Mouse (Mus musculus) large intestine, adult 2 months (tissue): ENCODE measurements around the gene Mfrp. TPM values are rescaled to one million over a fixed set of nuclear protein-coding genes. Genes with fewer than 3 reads are reported as not detected.

Source experiments
- DNase-seq: peaks from one replicate; pipeline ENCODE4 v3.0.0-alpha.2; 2012; ENCODE audit warnings: low read depth, low spot score
- WGBS: fragments of 180-500 bp; shearing (Covaris S2); methylation state at CpG from one replicate; pipeline ENCODE4 v1.1.7; 2018; 5-methylcytosine and 5-hydroxymethylcytosine counted together
- polyA plus RNA-seq: library from polyadenylated mRNA; depleted of rRNA; stranded (reverse); fragments of >200 nt; gene quantifications from 2 replicates; pipeline ENCODE4 v1.2.3, GENCODE M21; 2012

Mfrp gene
- polyA plus RNA-seq, 1 experiment, result not detected

DNA sequence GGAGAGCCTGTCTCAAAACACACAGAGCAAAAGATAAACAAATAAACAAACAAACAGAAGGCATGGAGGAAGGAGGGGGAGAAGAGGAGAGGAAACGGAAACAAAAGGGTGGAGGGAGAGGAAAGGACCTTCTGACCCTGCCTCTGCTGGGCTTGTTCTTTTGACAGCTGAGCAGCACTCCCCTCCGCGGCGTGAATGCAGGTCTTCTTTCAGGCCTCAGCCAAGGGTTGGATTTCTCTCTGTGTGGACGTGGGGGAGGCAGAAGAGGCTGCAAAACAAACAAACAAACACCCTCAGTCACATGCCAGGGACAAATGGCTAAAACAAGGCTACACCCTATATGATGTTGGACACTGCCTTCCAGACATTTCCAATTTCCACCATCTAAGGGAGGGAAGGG is 23.5 kb downstream of the Mfrp start:
- DNase-seq, result no peak
- WGBS, result 83% methylated on average over 5 of the region's 5 CpGs

DNA sequence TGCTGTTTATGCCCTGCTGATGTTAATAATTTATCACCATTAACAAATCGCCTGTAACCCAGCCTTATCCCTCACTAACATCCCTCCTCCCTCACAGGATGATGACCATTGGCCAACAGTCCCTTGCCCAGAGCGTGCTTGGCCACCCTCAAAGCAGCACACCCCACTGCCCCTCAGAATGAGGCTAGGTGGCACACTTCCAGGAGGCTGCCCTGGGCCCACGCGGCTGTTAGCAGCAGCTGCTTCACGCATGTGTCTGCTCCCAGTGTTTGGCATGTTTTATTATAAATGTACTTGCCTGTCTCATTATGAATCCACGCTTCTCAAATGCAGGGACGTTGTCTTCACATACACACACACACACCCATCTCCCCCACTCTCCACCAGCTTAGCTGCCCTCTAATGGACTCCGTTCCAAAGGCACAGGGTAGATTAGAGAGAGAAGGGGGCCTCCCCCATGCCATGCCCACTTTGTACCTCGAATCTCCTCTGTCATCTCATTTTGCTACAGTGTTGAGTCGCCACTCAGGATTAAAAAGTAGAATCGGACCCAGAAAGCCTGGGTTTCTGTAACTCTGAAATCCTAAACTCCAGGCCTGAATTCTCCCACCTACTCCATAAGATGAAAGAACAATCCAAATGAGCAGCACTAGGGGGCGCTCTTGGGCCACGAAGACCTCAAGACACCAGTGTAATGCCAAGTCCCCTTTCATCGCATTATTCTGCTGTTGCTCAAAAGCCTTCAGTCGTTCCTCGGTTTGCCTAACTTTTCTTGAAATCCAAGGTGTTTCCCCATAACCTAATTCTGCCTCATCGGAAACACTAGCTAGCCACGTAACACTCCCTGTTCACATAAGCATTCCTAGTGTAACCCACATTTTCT is 24.3 kb downstream of the Mfrp start:
- 30% methylated on average over 18 of the region's 18 CpGs for WGBS

DNA sequence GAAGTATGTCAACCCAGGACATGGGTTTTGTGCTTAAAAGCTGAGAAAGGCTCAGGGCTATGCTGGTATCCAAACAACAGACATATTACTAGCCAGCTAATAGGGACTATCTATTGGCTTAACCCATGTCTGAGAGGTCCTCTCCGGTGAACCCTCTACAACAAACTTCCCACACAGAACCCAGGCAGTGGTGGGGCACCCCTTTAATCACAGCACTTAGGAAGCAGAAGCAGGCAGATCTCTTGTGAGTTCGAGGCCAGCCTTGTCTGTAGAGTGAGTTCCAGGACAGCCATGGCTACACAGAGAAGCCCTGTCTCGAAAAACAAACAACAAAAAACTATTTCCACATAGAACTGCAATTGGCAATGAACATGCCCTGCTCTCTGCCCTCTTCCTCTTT is 25.2 kb downstream of the Mfrp start:
- WGBS, result 55% methylated on average over 3 of the region's 3 CpGs
- no peak for DNase-seq

More for the DNA sequence above, 24.3 kb downstream of the Mfrp start:
- DNase-seq, result peak; percentile 76

DNA sequence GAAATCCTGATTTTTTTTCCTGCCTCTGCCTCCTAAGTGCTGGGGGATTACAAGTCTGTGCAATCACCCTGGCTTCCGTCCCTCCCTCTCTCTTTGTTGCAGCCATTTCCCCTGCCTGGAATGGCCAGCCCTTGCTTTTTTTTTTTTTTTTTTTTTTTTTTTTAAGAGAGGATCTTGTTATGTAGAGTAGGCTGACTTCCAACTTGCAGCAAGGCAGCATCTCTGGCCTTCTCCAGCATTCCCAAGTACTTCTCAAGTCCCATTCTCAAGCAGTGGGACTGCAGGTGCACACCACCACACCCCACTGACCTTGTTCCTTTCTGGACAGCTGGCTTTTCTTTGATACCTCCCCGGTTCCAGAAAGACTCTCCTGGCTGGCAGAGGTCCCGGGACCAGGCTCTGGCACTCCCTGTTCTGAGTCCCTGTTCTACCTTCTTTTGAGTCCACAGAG is 25.8 kb downstream of the Mfrp start:
- 17% methylated on average over 3 of the region's 3 CpGs for WGBS
- no peak for DNase-seq

DNA sequence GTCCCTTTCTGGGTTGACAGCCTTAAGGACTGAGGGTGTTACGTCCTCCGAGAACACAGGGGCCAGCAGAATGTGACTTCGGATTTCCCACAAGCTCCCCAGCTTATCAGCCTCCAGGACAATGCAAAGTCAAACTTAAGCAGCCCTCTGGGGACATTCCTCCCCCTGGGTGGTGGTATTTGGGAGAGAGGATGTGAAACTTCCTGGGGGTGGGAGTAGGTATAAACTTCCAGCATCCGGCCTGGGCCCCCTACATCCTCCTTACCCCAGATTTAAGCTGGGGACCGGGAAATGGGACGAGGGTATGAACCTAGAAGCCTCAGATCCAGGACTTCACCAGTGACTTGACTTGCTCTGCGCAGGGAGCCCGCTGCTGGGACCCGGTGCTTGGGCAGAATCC is 28.1 kb downstream of the Mfrp start:
- WGBS, result 17% methylated on average over 9 of the region's 9 CpGs
- no peak for DNase-seq

DNA sequence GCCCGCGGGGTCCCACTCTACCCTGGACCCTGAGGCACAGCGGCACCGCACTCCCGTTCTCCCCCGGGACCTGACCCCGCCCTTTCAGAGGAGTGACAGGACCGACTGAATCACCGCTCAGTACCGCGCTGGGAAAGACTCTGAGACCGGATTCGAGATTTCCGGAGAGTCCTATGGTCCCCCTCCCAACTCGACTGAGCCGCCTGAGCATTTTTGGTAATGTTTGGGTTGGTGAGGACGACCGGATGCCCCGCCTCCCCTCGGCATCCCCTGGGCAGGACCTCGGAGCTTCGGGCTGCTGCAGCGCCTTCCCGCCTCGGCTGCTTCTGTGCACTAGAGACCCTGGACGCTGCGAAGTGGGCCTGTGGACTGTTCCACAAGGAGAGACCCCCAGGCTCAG is 28.5 kb downstream of the Mfrp start:
- WGBS, result under 1% methylated on average over 27 of the region's 27 CpGs
- no peak for DNase-seq

DNA sequence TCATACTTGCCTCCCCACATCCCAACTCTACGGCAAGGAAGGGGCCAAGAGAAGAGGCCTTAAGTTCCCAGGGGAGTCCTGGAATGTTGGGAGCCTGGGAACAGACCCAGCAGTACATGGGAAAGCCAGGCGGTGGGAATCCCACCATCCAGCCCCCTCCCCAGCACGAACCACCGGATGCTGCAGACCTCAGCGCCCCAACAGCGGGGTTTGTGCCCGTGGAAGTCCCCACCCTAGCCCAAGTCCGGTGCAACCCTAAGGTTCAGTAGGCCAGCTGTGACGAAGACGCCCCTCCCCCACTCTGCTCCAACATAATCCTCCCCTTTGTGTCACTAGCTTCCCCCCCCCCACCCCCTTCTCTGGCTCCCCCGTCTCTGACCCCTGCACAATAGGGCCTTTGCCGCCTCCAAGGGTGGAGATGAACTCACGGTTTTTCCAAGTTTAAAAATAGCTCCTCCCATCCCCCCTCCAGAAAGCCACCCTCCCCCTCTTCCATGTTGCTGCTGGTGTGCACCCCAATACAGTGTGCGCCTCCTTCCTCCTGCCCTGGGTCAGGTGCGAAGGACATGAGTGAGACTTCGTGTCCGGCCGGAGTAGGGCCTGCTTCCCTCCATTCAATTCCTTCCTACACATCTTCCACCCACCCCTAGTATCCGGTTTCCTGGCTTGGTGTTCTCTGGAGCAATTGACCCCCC is 29.2 kb downstream of the Mfrp start:
- DNase-seq, result no peak
- 38% methylated on average over 19 of the region's 19 CpGs for WGBS

DNA sequence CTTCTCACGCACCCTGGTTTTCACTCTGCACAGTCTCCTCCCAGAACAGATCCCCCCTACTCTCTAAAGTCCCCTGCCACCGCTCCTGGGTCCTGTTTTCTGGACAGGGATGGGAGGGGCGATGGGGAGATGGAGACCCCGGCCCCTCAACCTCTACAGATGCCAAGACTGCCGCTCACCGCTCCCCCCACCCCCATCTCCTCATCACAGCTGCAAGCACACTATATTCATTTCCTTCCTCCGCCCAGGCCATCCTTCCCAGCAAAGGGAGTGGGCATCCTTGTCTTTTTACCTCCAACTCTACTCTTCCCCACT is 29.7 kb downstream of the Mfrp start:
- DNase-seq, result no peak
- 60% methylated on average over 7 of the region's 7 CpGs for WGBS

DNA sequence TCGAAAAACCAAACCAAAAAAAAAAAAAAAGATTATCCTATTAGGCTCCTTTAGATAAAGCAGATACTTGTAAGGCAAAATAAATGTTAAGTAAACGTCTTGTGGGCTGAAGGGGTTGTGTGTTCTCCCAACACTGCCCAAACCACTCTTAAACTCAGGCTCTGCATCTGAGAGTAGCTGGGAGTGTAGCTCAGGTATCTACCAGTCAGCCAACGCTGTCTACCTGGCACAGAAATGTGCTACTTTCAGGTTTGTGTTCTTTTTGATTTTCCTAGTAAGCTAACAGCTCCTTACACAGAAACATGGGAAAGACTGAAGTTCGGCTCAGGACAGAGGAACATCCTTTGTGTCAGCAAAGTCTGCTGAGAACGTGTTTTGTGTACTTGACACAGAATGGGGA is 30.7 kb downstream of the Mfrp start:
- no peak for DNase-seq
- WGBS, result 71% methylated on average over 5 of the region's 5 CpGs

DNA sequence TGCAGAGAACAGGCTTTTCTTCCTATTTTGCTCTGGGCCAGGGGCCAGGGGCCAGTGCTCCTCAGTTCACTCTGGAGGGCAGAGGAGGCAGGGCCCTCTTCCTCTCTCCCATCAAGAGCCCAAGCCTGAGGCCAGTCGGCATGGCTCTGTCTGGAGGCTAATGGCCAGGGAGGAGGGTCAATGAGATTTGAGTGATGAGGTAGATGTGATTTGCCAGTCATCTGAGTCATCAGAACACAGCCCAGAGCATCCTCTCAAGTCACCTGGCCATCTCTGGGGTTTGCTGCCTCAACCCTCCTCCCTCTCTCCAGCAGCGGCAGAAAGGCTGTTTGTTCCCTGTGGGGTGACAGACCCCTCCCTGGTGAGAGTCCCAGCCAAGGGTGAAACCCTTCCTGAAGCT is 31.8 kb downstream of the Mfrp start:
- 15% methylated on average over 2 of the region's 2 CpGs for WGBS
- no peak for DNase-seq

DNA sequence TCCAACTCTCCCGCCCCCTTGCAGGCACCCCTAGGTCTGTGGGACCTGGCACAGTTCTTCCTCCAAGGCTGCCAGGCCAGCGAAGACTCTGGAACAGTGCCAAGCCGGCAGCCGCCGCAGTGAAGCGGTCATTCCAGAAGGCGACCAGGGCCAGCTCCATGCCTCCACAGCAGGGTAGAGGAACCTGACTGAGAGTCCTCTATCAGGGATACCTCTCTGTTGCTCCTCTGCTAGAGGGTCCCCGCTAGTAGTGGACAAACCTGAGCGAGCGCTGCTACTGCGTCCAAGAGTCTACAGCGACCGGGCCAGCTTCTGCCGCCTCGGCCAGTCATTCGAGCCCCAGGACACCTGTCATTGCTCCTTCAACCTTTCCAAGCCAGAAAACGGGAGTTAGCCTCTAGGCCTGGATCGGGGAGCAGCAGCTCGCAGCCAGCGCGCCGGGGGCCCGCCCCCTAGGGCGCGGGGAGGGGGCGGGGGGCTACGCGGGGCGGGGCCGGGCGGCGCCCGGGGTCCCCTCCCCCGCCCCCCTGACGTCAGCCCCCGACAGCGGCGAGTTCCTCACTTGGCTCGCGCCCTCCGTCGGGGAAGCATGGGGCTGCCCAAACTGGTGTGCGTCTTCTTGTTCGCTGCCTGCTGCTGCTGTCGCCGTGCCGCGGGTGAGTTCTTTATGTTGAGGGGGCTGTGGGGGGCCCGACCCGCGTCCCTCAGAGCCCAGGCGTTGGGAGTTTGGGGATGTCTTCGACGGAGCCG is 32.7 kb downstream of the Mfrp start, which contains the start of gene Mcam:
Gene Mcam (plus strand): TSS at position 369 of the 750 bp plus-strand sequence.
- WGBS, result under 1% methylated on average over 54 of the region's 55 CpGs
- no peak for DNase-seq

DNA sequence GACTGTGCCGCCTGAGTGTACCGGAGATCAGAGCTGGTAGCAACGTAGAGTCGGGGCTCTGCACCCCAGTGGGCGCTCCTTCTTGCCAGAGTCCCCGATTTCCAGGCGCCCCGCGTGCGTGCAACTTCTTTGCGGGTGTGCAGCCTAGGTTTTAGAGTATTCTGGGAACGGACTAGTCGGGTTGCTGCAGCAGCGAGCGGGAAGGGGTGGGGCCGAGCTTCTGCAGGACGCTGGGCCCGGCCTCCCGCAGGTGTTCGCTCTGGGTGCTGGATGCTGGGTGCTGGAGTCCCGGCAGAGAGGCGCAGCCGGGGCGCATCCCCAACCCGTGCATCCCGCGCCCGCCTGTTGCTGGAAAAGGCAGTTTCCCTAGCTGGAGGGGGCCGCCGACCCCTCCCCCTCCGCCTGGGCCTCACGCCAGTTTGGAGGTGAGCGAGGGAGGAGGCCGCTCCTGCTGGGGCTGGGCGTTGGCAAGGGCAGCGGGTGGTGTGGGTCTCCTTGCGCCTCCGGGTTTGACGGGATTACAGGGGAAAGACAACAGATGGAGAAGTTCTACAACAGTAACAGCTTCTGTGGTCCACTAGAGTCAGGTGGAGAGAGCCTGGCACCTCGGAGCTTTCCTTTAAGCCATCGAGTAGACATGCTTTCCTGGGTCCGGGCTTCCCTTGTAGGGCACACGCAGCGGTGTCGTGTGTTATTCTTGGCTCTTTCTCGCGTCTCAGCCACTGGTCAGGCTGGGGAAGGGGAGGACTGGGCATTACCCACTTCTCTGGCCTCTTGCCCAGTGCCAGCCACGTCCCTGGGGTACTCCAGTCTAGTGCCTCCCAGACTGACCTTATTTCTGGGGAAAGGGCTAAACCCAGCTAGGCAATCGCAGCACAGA is 33.6 kb downstream of the Mfrp start:
- 2% methylated on average over 49 of the region's 49 CpGs for WGBS
- DNase-seq, result no peak

DNA sequence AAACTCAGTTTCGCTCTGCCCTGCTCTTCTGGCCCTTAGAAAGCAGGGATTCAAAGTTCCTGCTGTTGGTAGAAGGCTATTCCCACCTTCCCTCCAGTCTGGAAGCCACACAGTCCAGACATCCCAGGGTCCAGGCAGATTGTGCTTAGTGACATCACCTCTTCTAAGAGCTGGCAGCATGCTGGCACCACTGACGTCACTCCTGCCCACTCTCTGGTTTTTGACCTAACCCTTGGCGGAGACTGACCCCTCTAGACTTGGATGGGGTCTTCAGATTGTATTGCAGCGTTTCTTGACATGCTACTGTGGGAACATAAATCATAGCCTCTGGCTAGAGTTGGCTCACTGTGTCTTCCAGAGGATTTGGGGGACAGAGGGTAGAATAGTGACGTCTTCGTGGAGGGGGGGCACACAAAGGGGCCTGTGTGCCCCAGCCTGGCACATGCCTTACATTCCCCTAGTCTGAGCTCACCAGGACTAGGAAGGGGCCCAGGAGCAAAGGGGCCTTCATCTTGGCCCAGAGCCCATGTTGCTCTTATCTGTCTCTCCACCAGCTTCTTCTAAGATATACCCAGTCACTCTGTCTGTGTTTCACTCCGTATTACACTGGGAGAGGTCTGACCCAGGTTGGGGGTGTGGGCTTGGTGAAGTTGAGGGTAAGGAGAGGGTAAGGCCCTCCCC is 34.3 kb downstream of the Mfrp start:
- WGBS, result 55% methylated on average over 7 of the region's 7 CpGs
- no peak for DNase-seq

DNA sequence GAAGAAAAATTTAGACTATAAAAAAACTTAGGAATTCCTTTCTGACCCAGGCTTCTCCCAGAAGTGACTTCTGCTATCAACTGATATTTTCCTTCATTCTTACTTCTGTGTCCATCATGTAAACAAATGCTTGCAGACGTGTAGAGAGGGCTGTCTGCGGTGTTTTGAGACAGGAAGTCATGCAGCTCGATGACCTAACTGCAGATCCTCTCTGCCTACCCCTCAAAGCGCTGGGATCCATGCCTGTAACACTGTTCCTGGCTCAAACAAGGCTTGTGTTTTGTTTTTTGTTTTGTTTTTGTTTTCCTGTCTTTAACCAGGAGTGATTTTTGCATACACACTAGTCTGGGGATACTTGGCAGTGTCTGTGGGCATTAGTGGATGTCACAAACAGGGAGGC is 36.3 kb downstream of the Mfrp start:
- WGBS, result 52% methylated on average over 4 of the region's 4 CpGs

DNA sequence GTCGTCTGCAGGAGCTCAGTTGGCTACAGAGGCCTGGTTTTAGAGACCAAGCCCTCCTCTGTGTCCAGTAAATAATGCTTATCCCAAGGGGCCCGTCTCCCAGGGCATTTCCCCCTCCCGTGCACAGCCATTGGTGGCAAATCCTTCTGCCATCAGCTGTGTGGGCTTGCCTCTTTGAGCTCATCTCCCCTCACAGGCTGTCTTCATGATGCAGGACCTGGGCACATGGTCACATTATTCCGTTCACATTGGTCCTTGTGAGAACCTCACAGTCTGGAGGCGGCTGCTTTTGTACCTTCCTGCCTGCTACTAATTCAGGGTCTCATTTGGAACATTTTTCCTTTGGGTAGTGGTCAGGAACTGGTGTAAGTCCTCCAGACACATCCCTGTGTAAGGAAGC is 40.4 kb downstream of the Mfrp start:
- 75% methylated on average over 5 of the region's 5 CpGs for WGBS
- no peak for DNase-seq

More for the DNA sequence above, 36.3 kb downstream of the Mfrp start:
- DNase-seq, result no peak

DNA sequence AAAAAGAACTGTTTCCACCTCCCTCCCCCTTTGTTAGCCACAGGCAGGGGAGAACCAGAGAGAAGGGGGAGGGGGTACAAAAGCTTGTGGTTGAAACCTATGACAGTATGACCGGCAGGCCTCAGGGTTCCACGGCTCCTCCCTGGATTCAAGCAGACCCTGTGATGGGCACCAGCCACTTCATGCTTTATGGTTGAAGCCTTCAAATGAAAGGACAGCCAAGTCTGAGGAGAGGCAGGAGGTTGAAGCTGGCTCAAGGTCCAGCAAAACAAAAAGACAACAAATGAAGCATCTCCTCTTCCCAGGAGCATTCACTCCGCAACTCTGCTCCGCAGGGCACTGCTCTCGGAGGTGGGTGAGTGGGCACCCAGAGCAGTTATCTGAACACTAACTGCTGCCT is 41.9 kb downstream of the Mfrp start:
- WGBS, result 85% methylated on average over 5 of the region's 5 CpGs
- DNase-seq, result no peak

DNA sequence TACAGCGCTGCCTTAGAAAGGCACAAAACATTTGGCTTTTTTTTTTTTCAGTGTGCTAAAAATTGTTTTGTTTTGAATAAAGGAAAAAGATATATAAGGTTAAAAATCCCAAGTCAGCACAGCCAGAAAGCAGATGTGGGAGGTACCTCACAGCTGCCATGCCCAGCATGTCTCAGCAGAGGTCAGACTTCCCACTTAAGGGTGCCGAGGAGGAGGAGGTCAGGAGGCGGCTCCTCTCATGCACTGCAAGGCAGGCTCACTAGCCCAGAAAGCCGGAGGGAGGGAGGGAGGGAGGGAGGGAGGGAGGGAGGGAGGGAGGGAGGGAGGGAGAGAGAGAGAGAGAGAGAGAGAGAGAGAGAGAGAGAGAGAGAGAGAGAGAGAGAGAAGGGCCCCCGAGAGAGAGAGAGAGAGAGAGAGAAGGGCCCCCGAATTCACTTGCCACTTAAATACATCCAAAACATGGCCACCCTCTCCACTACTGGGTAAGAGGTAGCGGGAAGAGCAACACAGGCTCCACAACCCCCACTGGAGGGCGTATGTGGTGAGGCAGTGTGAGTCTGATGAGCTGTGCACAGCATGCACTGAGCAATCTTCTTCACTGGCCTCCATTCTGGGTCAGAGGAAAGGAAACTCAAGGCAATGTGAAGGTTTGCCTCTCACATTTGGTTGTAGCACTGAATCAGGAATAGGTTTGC is 42.6 kb downstream of the Mfrp start:
- DNase-seq, result no peak
- WGBS, result 48% methylated on average over 7 of the region's 8 CpGs

DNA sequence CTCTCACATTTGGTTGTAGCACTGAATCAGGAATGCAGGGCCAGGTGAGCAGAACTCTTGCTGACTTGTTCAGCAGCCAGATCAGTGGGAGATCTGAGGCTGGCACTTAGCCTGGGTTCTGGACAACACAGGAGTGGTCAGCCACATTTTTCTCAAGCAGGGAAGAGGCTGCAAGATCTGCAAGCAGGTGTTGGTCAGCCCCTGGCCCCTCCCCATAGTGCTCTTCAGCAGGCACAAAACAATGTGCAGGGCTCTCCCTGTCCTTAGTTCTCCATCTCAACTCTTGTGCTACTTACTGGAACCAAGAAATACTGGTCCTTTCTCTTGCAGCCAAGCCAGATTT is 43.2 kb downstream of the Mfrp start:
- DNase-seq, result no peak

DNA sequence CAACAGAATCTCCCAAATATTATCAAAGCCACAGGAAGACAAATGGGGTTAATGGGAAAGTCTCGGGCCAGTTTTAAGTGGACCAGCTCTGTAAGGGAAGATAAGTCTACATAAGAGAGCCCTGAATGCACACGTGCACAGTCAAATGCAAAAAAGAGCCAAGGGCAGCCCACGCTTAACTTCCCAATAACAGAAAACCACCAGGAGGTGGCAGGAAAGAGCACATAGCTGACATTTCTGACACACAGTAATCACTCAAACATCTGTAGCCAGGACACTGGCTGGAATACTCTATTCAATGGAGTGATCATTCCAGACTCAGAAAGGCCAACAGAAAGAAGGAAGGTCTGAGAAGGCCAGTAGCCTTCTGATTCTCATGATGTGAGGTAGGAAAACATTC is 45.8 kb downstream of the Mfrp start:
- no peak for DNase-seq
- WGBS, result 52% methylated on average over 3 of the region's 3 CpGs
